Mouse (Mus musculus): ENCODE results near the gene Bcorl1. TPM values are rescaled to one million over a fixed set of nuclear protein-coding genes. Genes with fewer than 3 reads are reported as not detected.

Bcorl1 gene
- polyA plus RNA-seq, 1 experiment from 2014 or later = 2.1 TPM

DNA sequence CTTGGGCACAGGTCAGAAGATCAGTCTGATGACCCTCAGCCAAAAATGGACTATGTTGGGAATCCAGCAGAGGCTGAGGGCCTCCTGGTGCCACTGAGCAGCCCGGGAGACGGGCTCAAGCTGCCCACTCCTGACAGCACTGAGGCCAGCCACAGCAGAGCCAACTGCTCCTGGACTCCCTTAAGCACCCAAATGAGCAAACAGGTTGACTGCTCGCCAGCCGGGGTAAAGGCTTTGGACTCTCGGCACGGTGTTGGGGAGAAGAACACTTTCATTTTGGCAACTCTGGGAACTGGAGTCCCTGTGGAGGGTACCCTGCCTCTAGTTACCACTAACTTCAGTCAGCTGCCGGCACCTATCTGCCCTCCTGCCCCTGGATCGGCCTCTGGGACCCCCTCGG, 26.7 kb downstream of the Bcorl1 start:
- Histone ChIP-seq H3K4me3 (ENCODE audit: low read depth, low read length) (no peak overlapping the region), H3K27me3 (ENCODE audit: control insufficient read depth, insufficient read depth, low read length) (no peaks in the 10 kb centered on the region), H3K36me3 (ENCODE audit: control insufficient read depth, insufficient read depth, low read length) (no peaks in the 10 kb centered on the region), H3K9ac (ENCODE audit: low read length) (no peak overlapping the region), H3K9me3 (ENCODE audit: control insufficient read depth, low read length) (no peaks in the 10 kb centered on the region), H3K4me2 (replicated peaks; ENCODE audit: low read depth) (no peak overlapping the region), H3K27ac (replicated peaks) (no peak overlapping the region), H3K4me1 (replicated peaks; ENCODE audit: control insufficient read depth, insufficient read depth) (no peaks in the 10 kb centered on the region)
- 90% methylated on average over 9 of the region's 9 CpGs for whole genome bisulfite sequencing
- no peak for DNase-seq (ENCODE audit: low spot score)
- ATAC-seq (ENCODE audit: low FRiP score, low TSS enrichment) = no peak
- TF ChIP-seq CTCF (IDR thresholded peaks at IDR 0.05; ENCODE audit: low read depth) (no peak), EP300 (optimal IDR thresholded peaks at IDR 0.05) (no peak)

DNA sequence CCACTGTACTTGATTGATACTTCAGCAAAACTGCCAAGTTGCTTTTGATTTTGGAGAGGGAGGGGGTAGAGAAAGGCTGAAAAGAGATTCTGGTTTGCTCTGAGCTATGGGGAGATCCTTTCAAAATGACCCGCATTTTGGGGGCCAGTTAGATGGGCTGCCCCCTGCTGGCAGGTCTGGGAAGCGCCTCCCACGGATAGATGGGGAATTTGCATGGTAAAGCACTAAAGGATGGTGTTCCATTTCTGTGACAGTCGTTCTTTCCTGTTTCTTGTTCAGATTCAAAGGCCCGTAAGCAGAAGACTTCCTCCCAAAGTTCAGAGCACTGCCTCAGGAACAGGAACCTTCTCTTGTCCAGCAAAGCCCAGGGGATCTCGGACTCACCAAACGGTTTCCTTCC, 42.5 kb downstream of the Bcorl1 start:
- Histone ChIP-seq H3K4me3 (ENCODE audit: low read depth, low read length) (no peak overlapping the region), H3K4me2 (replicated peaks; ENCODE audit: low read depth) (no peak overlapping the region), H3K9me3 (ENCODE audit: control insufficient read depth, low read length) (no peaks in the 10 kb centered on the region), H3K9ac (ENCODE audit: low read length) (no peak overlapping the region), H3K27me3 (ENCODE audit: control insufficient read depth, insufficient read depth, low read length) (no peaks in the 10 kb centered on the region), H3K4me1 (replicated peaks; ENCODE audit: control insufficient read depth, insufficient read depth) (no peaks in the 10 kb centered on the region), H3K36me3 (ENCODE audit: control insufficient read depth, insufficient read depth, low read length) (no peaks in the 10 kb centered on the region; the same call in 1 of the 2 replicates), H3K27ac (replicated peaks) (no peak overlapping the region)
- peak; percentile 75 for TF ChIP-seq CTCF (IDR thresholded peaks at IDR 0.05; ENCODE audit: low read depth)
- no peak for TF ChIP-seq EP300 (optimal IDR thresholded peaks at IDR 0.05)
- ATAC-seq (ENCODE audit: low FRiP score, low TSS enrichment) (no peak), DNase-seq (ENCODE audit: low spot score) (peak; percentile 48)
- 47% methylated on average over 7 of the region's 7 CpGs for WGBS

DNA sequence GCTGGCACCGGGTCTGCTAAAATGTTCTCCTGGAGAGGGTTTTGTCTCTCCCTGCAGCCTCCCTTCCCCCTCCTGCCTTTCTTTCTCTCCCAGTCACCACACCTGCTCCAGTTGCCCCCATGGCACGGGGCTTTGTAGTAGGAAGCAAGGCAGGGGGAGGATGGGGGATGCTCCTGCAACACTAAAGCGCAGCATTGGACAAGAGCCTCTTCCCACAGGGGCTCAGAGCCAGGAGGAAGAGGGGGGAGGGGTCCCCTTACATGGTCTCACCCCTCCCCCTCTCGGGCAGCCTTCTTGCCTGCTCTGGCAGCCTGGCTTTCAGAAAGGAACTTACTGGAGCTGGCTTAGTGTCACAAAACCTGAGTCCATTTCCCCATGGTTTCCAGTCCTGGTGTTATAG, 44.8 kb downstream of the Bcorl1 start:
- DNase-seq (ENCODE audit: low spot score) = no peak
- no peak for ATAC-seq (ENCODE audit: low FRiP score, low TSS enrichment)
- 62% methylated on average over 4 of the region's 4 CpGs for WGBS

GRCm38 (mm10) chrX:48389380-48389779, 48.2 kb downstream of the Bcorl1 start:
- no peak overlapping the region for H3K9ac ChIP-seq (ENCODE audit: low read length)
- no peaks in the 10 kb centered on the region for H3K27me3 ChIP-seq (ENCODE audit: control insufficient read depth, insufficient read depth, low read length)
- TF ChIP-seq EP300 (optimal IDR thresholded peaks at IDR 0.05) (no peak), CTCF (IDR thresholded peaks at IDR 0.05; ENCODE audit: low read depth) (no peak)
- H3K4me1 ChIP-seq (replicated peaks; ENCODE audit: control insufficient read depth, insufficient read depth) = no peaks in the 10 kb centered on the region
- no peaks in the 10 kb centered on the region for H3K9me3 ChIP-seq (ENCODE audit: control insufficient read depth, low read length)
- no peak overlapping the region for H3K4me2 ChIP-seq (replicated peaks; ENCODE audit: low read depth)
- no peak for ATAC-seq (ENCODE audit: low FRiP score, low TSS enrichment)
- WGBS = 87% methylated on average over 6 of the region's 6 CpGs
- H3K27ac ChIP-seq (replicated peaks) = no peak overlapping the region
- DNase-seq (ENCODE audit: low spot score) = no peak
- no peaks in the 10 kb centered on the region; the same call in 1 of the 2 replicates for H3K36me3 ChIP-seq (ENCODE audit: control insufficient read depth, insufficient read depth, low read length)
- no peak overlapping the region for H3K4me3 ChIP-seq (ENCODE audit: low read depth, low read length)

More for the DNA sequence above, 44.8 kb downstream of the Bcorl1 start:
- Histone ChIP-seq H3K9ac (ENCODE audit: low read length) (no peak overlapping the region), H3K27me3 (ENCODE audit: control insufficient read depth, insufficient read depth, low read length) (no peaks in the 10 kb centered on the region), H3K36me3 (ENCODE audit: control insufficient read depth, insufficient read depth, low read length) (no peaks in the 10 kb centered on the region; the same call in 1 of the 2 replicates), H3K4me3 (ENCODE audit: low read depth, low read length) (no peak overlapping the region), H3K27ac (replicated peaks) (no peak overlapping the region), H3K4me2 (replicated peaks; ENCODE audit: low read depth) (no peak overlapping the region), H3K4me1 (replicated peaks; ENCODE audit: control insufficient read depth, insufficient read depth) (no peaks in the 10 kb centered on the region), H3K9me3 (ENCODE audit: control insufficient read depth, low read length) (no peaks in the 10 kb centered on the region)
- no peak for TF ChIP-seq EP300 (optimal IDR thresholded peaks at IDR 0.05)
- no peak for TF ChIP-seq CTCF (IDR thresholded peaks at IDR 0.05; ENCODE audit: low read depth)

DNA sequence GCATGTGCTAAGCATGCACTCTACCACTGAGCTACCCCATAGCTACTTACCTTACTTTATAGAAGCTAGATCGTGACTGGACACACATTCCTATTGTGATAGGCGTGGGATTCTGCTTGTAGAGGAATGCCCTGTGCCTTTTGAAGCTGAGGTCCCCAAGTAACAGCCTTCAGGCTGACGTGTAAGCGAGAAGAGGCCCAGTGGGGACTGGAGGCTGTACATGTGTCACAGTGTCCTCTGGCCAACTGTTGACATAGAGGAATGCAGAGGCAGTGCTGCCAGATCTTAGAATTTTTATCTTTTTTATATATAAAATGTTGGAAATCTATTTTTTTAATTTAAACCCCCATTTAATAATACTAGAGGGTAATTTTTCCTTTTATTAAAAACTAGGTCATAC, 58.8 kb downstream of the Bcorl1 start:
- 80% methylated on average over 4 of the region's 4 CpGs for WGBS
- Histone ChIP-seq H3K4me1 (replicated peaks; ENCODE audit: control insufficient read depth, insufficient read depth) (no peaks in the 10 kb centered on the region), H3K27ac (replicated peaks) (no peak overlapping the region), H3K27me3 (ENCODE audit: control insufficient read depth, insufficient read depth, low read length) (no peaks in the 10 kb centered on the region), H3K4me2 (replicated peaks; ENCODE audit: low read depth) (no peak overlapping the region), H3K9me3 (ENCODE audit: control insufficient read depth, low read length) (no peaks in the 10 kb centered on the region), H3K9ac (ENCODE audit: low read length) (no peak overlapping the region), H3K4me3 (ENCODE audit: low read depth, low read length) (no peak overlapping the region), H3K36me3 (ENCODE audit: control insufficient read depth, insufficient read depth, low read length) (peaks cover 4% of the 10 kb centered on the region; the same call in 1 of the 2 replicates)
- ATAC-seq (ENCODE audit: low FRiP score, low TSS enrichment) = no peak
- DNase-seq (ENCODE audit: low spot score) = no peak
- TF ChIP-seq EP300 (optimal IDR thresholded peaks at IDR 0.05) (no peak), CTCF (IDR thresholded peaks at IDR 0.05; ENCODE audit: low read depth) (no peak)

DNA sequence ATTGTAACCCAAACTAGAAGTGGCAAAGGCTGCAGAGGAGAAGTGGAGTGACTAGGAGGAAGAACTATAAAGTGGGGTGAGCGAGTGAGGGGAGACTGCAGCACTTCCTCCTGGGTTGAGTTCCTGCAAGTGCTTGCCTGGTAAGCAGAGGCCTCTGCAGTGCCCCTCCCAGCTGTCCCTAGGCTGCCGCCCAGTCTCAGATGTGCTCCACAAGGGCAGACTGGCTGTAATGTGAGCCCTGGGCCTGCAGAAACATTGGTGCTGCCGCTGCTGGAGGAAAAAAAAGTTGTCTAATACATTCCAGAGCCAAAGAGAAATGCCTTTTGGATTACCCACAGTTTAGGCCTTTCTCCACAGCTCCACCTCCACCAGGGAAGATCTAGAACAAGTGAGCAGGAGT, 64.0 kb downstream of the Bcorl1 start:
- no peaks in the 10 kb centered on the region for H3K9me3 ChIP-seq (ENCODE audit: control insufficient read depth, low read length)
- H3K27me3 ChIP-seq (ENCODE audit: control insufficient read depth, insufficient read depth, low read length) = no peaks in the 10 kb centered on the region
- no peak for TF ChIP-seq CTCF (IDR thresholded peaks at IDR 0.05; ENCODE audit: low read depth)
- ATAC-seq (ENCODE audit: low FRiP score, low TSS enrichment) = no peak
- H3K9ac ChIP-seq (ENCODE audit: low read length) = no peak overlapping the region
- H3K4me3 ChIP-seq (ENCODE audit: low read depth, low read length) = no peak overlapping the region
- no peak for DNase-seq (ENCODE audit: low spot score)
- WGBS = 37% methylated on average over 3 of the region's 3 CpGs
- no peak overlapping the region for H3K27ac ChIP-seq (replicated peaks)
- H3K4me1 ChIP-seq (replicated peaks; ENCODE audit: control insufficient read depth, insufficient read depth) = no peaks in the 10 kb centered on the region
- H3K4me2 ChIP-seq (replicated peaks; ENCODE audit: low read depth) = no peak overlapping the region
- peaks cover 4% of the 10 kb centered on the region; the same call in 1 of the 2 replicates for H3K36me3 ChIP-seq (ENCODE audit: control insufficient read depth, insufficient read depth, low read length)
